Mouse (Mus musculus) left cerebral cortex, adult 9 months (tissue): ENCODE data around the gene Olfr739.

Source experiments
- DNase-seq, 2 experiments: peaks; one replicate each; pipeline ENCODE4 v3.0.0; 2022; ENCODE audit warnings: low spot score in 2 of 2

Olfr739 gene

GRCm38 (mm10) chr14:50418326-50418725 lies at the start of gene Olfr739:
Gene Olfr739 (plus strand): TSS chr14:50418626.
- no peak for DNase-seq

DNA sequence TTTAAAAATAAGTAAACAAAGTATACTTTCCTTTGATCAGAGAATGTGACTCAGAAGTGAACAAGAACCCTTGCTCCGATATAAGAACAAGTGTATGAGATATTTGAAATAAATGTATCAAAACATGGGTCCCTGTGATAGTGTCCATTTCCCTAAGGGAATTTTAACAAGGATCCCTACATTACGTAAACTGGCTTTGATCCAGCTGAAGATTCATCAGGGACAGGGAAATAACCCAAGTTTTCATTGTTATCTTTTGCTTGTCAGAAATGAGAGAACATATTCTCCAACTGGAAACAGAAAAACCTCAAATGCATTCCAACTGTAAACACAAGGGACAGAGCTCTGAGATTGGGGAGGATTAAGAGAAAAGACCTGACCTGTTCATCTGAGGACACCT lies 37.6 kb upstream of the Olfr739 start, which contains the start of gene Olfr736:
Gene Olfr736, plus strand, starts transcription at position 301 of the 400 bp plus-strand sequence.
- DNase-seq, result no peak

GRCm38 (mm10) chr14:50407268-50407667 lies 11.2 kb upstream of the Olfr739 start, which contains the start of gene Olfr738:
Gene Olfr738 (plus strand): TSS chr14:50407568.
- DNase-seq, result no peak

DNA sequence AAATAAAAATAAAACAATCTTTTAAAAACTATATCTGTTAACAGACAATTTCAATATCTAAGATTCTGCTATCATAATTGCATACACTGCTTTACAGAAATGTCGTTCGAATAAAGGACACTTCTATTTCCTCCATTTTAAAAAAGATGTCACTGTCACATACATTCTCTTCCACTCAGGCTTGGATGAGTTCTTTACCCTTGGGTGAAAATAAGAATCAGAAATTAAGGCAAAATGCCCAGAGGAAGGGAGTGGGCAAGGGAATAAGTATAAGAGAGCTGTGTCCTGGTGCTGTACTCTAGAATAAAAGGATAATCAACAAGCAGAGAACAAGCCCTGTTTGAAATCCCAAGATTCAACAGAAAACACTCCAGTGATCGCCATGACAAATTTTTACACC lies 26.8 kb downstream of the Olfr739 start, which contains the start of gene Olfr740:
Gene Olfr740, plus strand, starts transcription at position 301 of the 400 bp plus-strand sequence.
- no peak for DNase-seq

DNA sequence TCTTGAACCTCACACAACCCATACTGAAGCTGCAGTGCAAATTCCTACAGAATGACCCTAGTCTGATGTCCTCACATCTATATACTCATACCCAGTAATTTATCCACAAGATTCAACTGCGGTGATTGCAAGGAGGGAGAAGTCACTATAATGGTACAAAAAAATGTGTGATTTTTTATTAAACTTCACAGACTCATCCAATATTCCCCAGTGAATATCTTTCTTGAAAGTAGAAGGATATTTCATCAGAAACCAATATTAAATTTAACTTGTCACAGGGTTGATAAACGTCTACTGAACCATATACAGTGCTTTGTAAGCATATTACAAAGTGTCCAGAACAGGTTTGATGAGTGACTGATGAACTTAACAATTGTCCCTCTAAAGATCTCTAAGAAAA lies 54.0 kb downstream of the Olfr739 start, which contains the start of gene Olfr741:
Gene Olfr741, plus strand, starts transcription at position 301 of the 400 bp plus-strand sequence.
- DNase-seq, result no peak
